Mouse (Mus musculus): ENCODE measurements around the gene Slc10a3. TPM values are rescaled to one million over a fixed set of nuclear protein-coding genes. Genes with fewer than 3 reads are reported as not detected.

Gene Slc10a3
- polyA plus RNA-seq (2012; rRNA removed), result 3.6 and 4.8 TPM in 2 replicates

GRCm38 (mm10) chrX:74372888-74373549, at the start of gene Slc10a3, which contains the start of gene Ubl4a:
TSS of gene Slc10a3 (minus strand) at chrX:74373349.
TSS of gene Ubl4a (minus strand) at chrX:74373218.

GRCm38 (mm10) chrX:74392535-74393443, 19.6 kb upstream of the Slc10a3 start, which contains the start of the genes Fam3a and Ikbkg:
TSS of gene Fam3a (minus strand) at chrX:74393272.
TSS of gene Ikbkg (plus strand) at chrX:74393290.

GRCm38 (mm10) chrX:74353467-74353770, 19.7 kb downstream of the Slc10a3 start, which contains the start of gene Lage3:
TSS of gene Lage3 (minus strand) at chrX:74353618.

GRCm38 (mm10) chrX:74328725-74329161, 44.4 kb downstream of the Slc10a3 start, which contains the start of gene Plxna3:
TSS of gene Plxna3 (plus strand) at chrX:74329066.

Other genes starting within 250 kb of the Slc10a3 start
- not detected in 2 replicates for gene Opn1mw, start 245.9 kb downstream of the Slc10a3 start, polyA plus RNA-seq (2012; rRNA removed)
- 3.7 and 4.0 TPM in 2 replicates for gene Mecp2, start 238.0 kb downstream of the Slc10a3 start, polyA plus RNA-seq (2012; rRNA removed)
- gene Tex28, start 205.5 kb downstream of the Slc10a3 start, polyA plus RNA-seq (2012; rRNA removed), result not detected in 2 replicates
- gene Tktl1, start 196.1 kb downstream of the Slc10a3 start, polyA plus RNA-seq (2012; rRNA removed), result not detected in 2 replicates
- gene Flna, start 123.5 kb downstream of the Slc10a3 start, polyA plus RNA-seq (2012; rRNA removed), result 62.6 and 67.5 TPM in 2 replicates
- gene Emd, start 118.7 kb downstream of the Slc10a3 start, polyA plus RNA-seq (2012; rRNA removed), result 24.7 and 30.3 TPM in 2 replicates
- 1,179 and 1,434 TPM in 2 replicates for gene Rpl10, start 102.5 kb downstream of the Slc10a3 start, polyA plus RNA-seq (2012; rRNA removed)
- gene Taz, start 91.4 kb downstream of the Slc10a3 start, polyA plus RNA-seq (2012; rRNA removed), result 18.0 and 20.9 TPM in 2 replicates
- 21.8 and 24.2 TPM in 2 replicates for gene Dnase1l1, start 91.0 kb downstream of the Slc10a3 start, polyA plus RNA-seq (2012; rRNA removed)
- 58.9 and 70.1 TPM in 2 replicates for gene Atp6ap1, start 76.3 kb downstream of the Slc10a3 start, polyA plus RNA-seq (2012; rRNA removed)
- gene Gdi1, start 68.4 kb downstream of the Slc10a3 start, polyA plus RNA-seq (2012; rRNA removed), result 101 and 102 TPM in 2 replicates
- gene Fam50a, start 60.3 kb downstream of the Slc10a3 start, polyA plus RNA-seq (2012; rRNA removed), result 22.3 and 24.1 TPM in 2 replicates
- 2.8 and 2.9 TPM in 2 replicates for gene Plxna3, start 44.3 kb downstream of the Slc10a3 start, polyA plus RNA-seq (2012; rRNA removed)
- 43.3 and 50.5 TPM in 2 replicates for gene Lage3, start 19.7 kb downstream of the Slc10a3 start, polyA plus RNA-seq (2012; rRNA removed)
- 18.2 and 19.7 TPM in 2 replicates for gene Ubl4a, start 131 bp downstream of the Slc10a3 start, polyA plus RNA-seq (2012; rRNA removed)
- gene Fam3a, start 19.9 kb upstream of the Slc10a3 start, polyA plus RNA-seq (2012; rRNA removed), result 5.9 and 7.1 TPM in 2 replicates
- 12.9 and 13.4 TPM in 2 replicates for gene Ikbkg, start 19.9 kb upstream of the Slc10a3 start, polyA plus RNA-seq (2012; rRNA removed)
- gene G6pdx, start 55.8 kb upstream of the Slc10a3 start, polyA plus RNA-seq (2012; rRNA removed), result 22.1 and 30.4 TPM in 2 replicates
- not detected in 2 replicates for gene Gm6880, start 108.0 kb upstream of the Slc10a3 start, polyA plus RNA-seq (2012; rRNA removed)
- not detected in 2 replicates for gene Olfr1326-ps1, start 201.5 kb upstream of the Slc10a3 start, polyA plus RNA-seq (2012; rRNA removed)
- gene Olfr1325, start 219.3 kb upstream of the Slc10a3 start, polyA plus RNA-seq (2012; rRNA removed), result not detected in 2 replicates